ENCODE assay signal across 9 mouse cellular contexts in the genomic region with DNA sequence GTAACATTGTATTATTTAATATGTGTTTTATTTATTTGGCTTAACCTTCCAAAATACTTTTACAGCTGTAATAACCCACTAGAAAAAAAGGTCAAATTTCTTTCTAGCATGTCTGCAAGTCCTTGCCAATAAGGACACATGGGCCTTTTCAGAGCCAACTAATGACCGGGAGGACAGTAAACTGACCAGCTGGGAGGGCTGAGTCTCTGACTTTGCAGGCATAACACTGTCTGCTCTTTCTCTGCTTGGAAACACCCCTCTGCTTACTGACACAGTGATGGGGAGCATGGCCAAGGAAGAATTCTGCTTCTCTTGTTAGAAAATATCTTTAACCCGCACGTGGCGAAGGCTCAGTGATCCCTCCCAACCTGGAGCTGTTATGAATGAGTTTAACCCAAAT. TPM values are rescaled to one million over a fixed set of nuclear protein-coding genes. Genes with fewer than 3 reads are reported as not detected.
A peak's percentile ranks its signal among the peaks of the same experiment; 100 is the strongest.
DNase-seq lines count a peak whose midpoint lies in the region; ATAC-seq lines count a peak whose summit lies in the region.
"Had no signal": no experiment of that assay in that cellular context is flagged by ENCODE, and none has a peak within 500 bp of the region (broad histone marks: within the 10 kb centered on the region; RNA-seq: fewer than 3 reads in every experiment).

No protein-coding gene starts in this region.

- peak; percentile 21 for DNase-seq in adrenal gland, postnatal 14 days
- DNase-seq in adrenal gland, adult (ENCODE audit: inconsistent age in 2 of 2, low spot score in 1 of 2): no peak
- DNase-seq in forebrain, embryonic 11.5 days (ENCODE audit: low spot score): no peak
- peak; percentile 71 to 73 for DNase-seq in heart, postnatal 10 days
- no peak for DNase-seq in limb, embryonic 10.5 days (ENCODE audit: low spot score)
- no peak for DNase-seq in thymus, postnatal 10 days (ENCODE audit: low spot score in 2 of 2)
- no peak for DNase-seq in adrenal gland, adult 2 months

- H3K36me3 ChIP-seq in forebrain, embryonic 11.5 days (ENCODE audit: control insufficient read depth, insufficient read depth, low read length): no peaks in the 10 kb centered on the region
- peaks cover 4% of the 10 kb centered on the region; the same call in 1 of the 2 replicates for H3K36me3 ChIP-seq in limb, embryonic 10.5 days
- H3K36me3 ChIP-seq in neural tube, embryonic 14.5 days (ENCODE audit: control insufficient read depth, insufficient read depth, low read length): no peaks in the 10 kb centered on the region

- no peaks in the 10 kb centered on the region for H3K9me3 ChIP-seq in forebrain, embryonic 11.5 days (ENCODE audit: control insufficient read depth, low read length)
- H3K9me3 ChIP-seq in limb, embryonic 10.5 days (replicated peaks): no peaks in the 10 kb centered on the region
- no peaks in the 10 kb centered on the region for H3K9me3 ChIP-seq in neural tube, embryonic 14.5 days (ENCODE audit: control insufficient read depth, low read length)
- H3K9me3 ChIP-seq: megakaryocyte, embryonic 14.5 days had no signal

- 74% methylated on average over 4 of the region's 4 CpGs for WGBS in forebrain, embryonic 11.5 days
- WGBS in limb, embryonic 10.5 days: 77% methylated on average over 4 of the region's 4 CpGs
- 71% methylated on average over 4 of the region's 4 CpGs for WGBS in neural tube, embryonic 14.5 days

- intact Hi-C loops in heart, postnatal 10 days (cut with DNase I): no loop called here

- no peaks in the 10 kb centered on the region for H3K4me1 ChIP-seq in forebrain, embryonic 11.5 days (replicated peaks; ENCODE audit: control insufficient read depth, insufficient read depth, low read length)
- peaks cover 12% of the 10 kb centered on the region for H3K4me1 ChIP-seq in limb, embryonic 10.5 days
- no peaks in the 10 kb centered on the region for H3K4me1 ChIP-seq in neural tube, embryonic 14.5 days (ENCODE audit: control insufficient read depth, insufficient read depth, low read length)

- ATAC-seq in forebrain, embryonic 11.5 days (replicated peaks; ENCODE audit: low FRiP score): no peak
- ATAC-seq in neural tube, embryonic 14.5 days (ENCODE audit: low read depth): no peak

- no peak overlapping the region for H3K27ac ChIP-seq in forebrain, embryonic 11.5 days (ENCODE audit: low read depth, low read length)
- no peak overlapping the region for H3K27ac ChIP-seq in limb, embryonic 10.5 days
- no peak overlapping the region for H3K27ac ChIP-seq in neural tube, embryonic 14.5 days (ENCODE audit: low read depth, low read length)

- no peak overlapping the region for H3K4me3 ChIP-seq in forebrain, embryonic 11.5 days (ENCODE audit: low read depth, low read length)
- peak overlapping the region; percentile 71 for H3K4me3 ChIP-seq in limb, embryonic 10.5 days
- H3K4me3 ChIP-seq in neural tube, embryonic 14.5 days (ENCODE audit: low read depth, low read length): 0 out of 2 replicates have a peak overlapping the region, but pooled peaks have one; percentile 65
- H3K4me3 ChIP-seq: megakaryocyte, embryonic 14.5 days had no signal

- H3K27me3 ChIP-seq in forebrain, embryonic 11.5 days (ENCODE audit: control insufficient read depth, insufficient read depth, low read length): no peaks in the 10 kb centered on the region
- H3K27me3 ChIP-seq in limb, embryonic 10.5 days (ENCODE audit: low read depth, poor library complexity, severe bottlenecking): no peaks in the 10 kb centered on the region
- no peaks in the 10 kb centered on the region for H3K27me3 ChIP-seq in neural tube, embryonic 14.5 days (ENCODE audit: control insufficient read depth, insufficient read depth, low read length)

- H3K4me2 ChIP-seq in forebrain, embryonic 11.5 days (ENCODE audit: low read depth, low read length, severe bottlenecking): 0 out of 2 replicates have a peak overlapping the region, but pooled peaks have one; percentile 9
- peak overlapping the region; percentile 63 for H3K4me2 ChIP-seq in neural tube, embryonic 14.5 days (ENCODE audit: low read depth, low read length)

- no peak overlapping the region for H3K9ac ChIP-seq in forebrain, embryonic 11.5 days (ENCODE audit: low read length)
- no peak overlapping the region for H3K9ac ChIP-seq in neural tube, embryonic 14.5 days (replicated peaks; ENCODE audit: low read depth, low read length)

RNA-seq across cellular contexts. Expression of a gene that starts 1.2 kb away (rescaled TPM):
- 5.4 and 7.5 TPM in 2 replicates for total RNA-seq in adrenal gland, postnatal 14 days (2021)
- polyA plus RNA-seq in forebrain, embryonic 11.5 days (2014; fragmentation: Nextera tagmentation; extraction: Ambion mirVana): 3.1 and 3.2 TPM in 2 replicates
- total RNA-seq in heart, postnatal 10 days (2021): 10 to 100 TPM; 10.1 to 13.1 TPM
- 2.9 and 4.2 TPM in 2 replicates for polyA plus RNA-seq in limb, embryonic 10.5 days (2016; fragmentation: Nextera tagmentation; extraction: Ambion mirVana)
- polyA plus RNA-seq in neural tube, embryonic 14.5 days (2014; fragmentation: Nextera tagmentation; extraction: Ambion mirVana): 3.1 and 3.6 TPM in 2 replicates
- total RNA-seq in adrenal gland, adult 2 months (2021): 1 to 10 TPM; 1.6 to 2.3 TPM
- polyA plus RNA-seq in adrenal gland, adult 2 months (2012; rRNA removed): 0.17 and 0.39 TPM in 2 replicates

Comparison
In these comparisons a context has a peak if more than half of its experiments do, and no peak if none do; other contexts are left out.
1. DNase-seq: peak in adrenal gland, postnatal 14 days (single experiment) and heart, postnatal 10 days (2 of 2); none in adrenal gland, adult (0 of 2), forebrain, embryonic 11.5 days (single experiment), limb, embryonic 10.5 days (single experiment), thymus, postnatal 10 days (0 of 2) and adrenal gland, adult 2 months (single experiment).